Mouse (Mus musculus) stomach, embryonic 16.5 days (tissue): Measurements from ENCODE around the gene Eif3l. TPM values are rescaled to one million over a fixed set of nuclear protein-coding genes. Genes with fewer than 3 reads are reported as not detected.

Experiments
- ATAC-seq: fragments of 200-750 bp; cut with Nextera tagmentation; 2 replicates; pipeline ENCODE4 v1.8.0; 2017; ENCODE audit warnings: moderate number of reproducible peaks, moderate TSS enrichment; ENCODE audit not compliant: insufficient read depth, low FRiP score
- H3K27ac ChIP-seq: fragments of 300-500 bp; sonication (generic); 2 replicates; pipeline ENCODE4 v1.5.1; 2014; ENCODE audit warnings: low read length
- H3K27me3 ChIP-seq: fragments of 300-500 bp; sonication (generic); 2 replicates; pipeline ENCODE4 v1.6.1; 2014; ENCODE audit warnings: low read length, control low read depth, mixed read lengths; ENCODE audit not compliant: control insufficient read depth, insufficient read depth
- H3K36me3 ChIP-seq: fragments of 300-500 bp; sonication (generic); 2 replicates; pipeline ENCODE4 v1.6.1; 2014; ENCODE audit warnings: low read length; ENCODE audit not compliant: control insufficient read depth, insufficient read depth
- H3K4me1 ChIP-seq: fragments of 300-500 bp; sonication (generic); 2 replicates; pipeline ENCODE4 v1.6.1; 2014; ENCODE audit warnings: low read length, control low read depth, mixed read lengths; ENCODE audit not compliant: control insufficient read depth, insufficient read depth
- H3K4me2 ChIP-seq: fragments of 300-500 bp; sonication (generic); 2 replicates; pipeline ENCODE4 v1.6.1; 2014; ENCODE audit warnings: low read depth, low read length, mixed read lengths
- H3K4me3 ChIP-seq: fragments of 300-500 bp; sonication (generic); replicated peaks from 2 replicates; pipeline ENCODE4 v1.5.1; 2014; ENCODE audit warnings: mild to moderate bottlenecking, low read length
- H3K9ac ChIP-seq: fragments of 300-500 bp; sonication (generic); 2 replicates; pipeline ENCODE4 v1.6.1; 2014; ENCODE audit warnings: low read length
- H3K9me3 ChIP-seq: fragments of 300-500 bp; sonication (generic); replicated peaks from 2 replicates; pipeline ENCODE4 v1.6.1; 2016; ENCODE audit warnings: low read length, control low read depth; ENCODE audit not compliant: control insufficient read depth
- WGBS: fragments of 180-500 bp; shearing (Covaris S2); extraction: QIAGEN DNeasy Blood & Tissue Kit; methylation state at CpG from one replicate; pipeline ENCODE4 v1.1.7; 2014; 5-methylcytosine and 5-hydroxymethylcytosine counted together
- polyA plus RNA-seq: library from polyadenylated mRNA; unstranded; fragments of >200 nt; fragmentation: Nextera tagmentation; extraction: Ambion mirVana; gene quantifications from 2 replicates; pipeline ENCODE4 v1.2.1, GENCODE M21; 2015

Eif3l gene
- polyA plus RNA-seq, 1 experiment from 2014 or later, result 208 TPM

- peaks cover 13% of the 10 kb centered on the region for H3K4me1 ChIP-seq
- no peaks in the 10 kb centered on the region for H3K27me3 ChIP-seq
- H3K4me3 ChIP-seq, result no peak overlapping the region
- ATAC-seq, result no peak
- no peak overlapping the region for H3K4me2 ChIP-seq
- no peak overlapping the region for H3K9ac ChIP-seq
- H3K9me3 ChIP-seq, result no peaks in the 10 kb centered on the region
- no peaks in the 10 kb centered on the region for H3K36me3 ChIP-seq
- H3K27ac ChIP-seq, result no peak overlapping the region
Observed at GRCm38 (mm10) chr15:79073752-79074151, 1.2 kb upstream of the Eif3l start.

GRCm38 (mm10) chr15:79074446-79074845, 533 bp upstream of the Eif3l start:
- Histone ChIP-seq H3K9me3 (no peaks in the 10 kb centered on the region), H3K4me3 (peak overlapping the region; percentile 96), H3K27ac (peak overlapping the region; percentile 92), H3K36me3 (0 out of 2 replicates have a peak, but pooled peaks cover under 1% of the 10 kb centered on the region), H3K27me3 (no peaks in the 10 kb centered on the region), H3K4me1 (peaks cover 13% of the 10 kb centered on the region), H3K4me2 (peak overlapping the region; percentile 92), H3K9ac (peak overlapping the region; percentile 92)
- ATAC-seq, result no peak
- 33% methylated on average over 10 of the region's 10 CpGs for WGBS

- WGBS, result 31% methylated on average over 15 of the region's 15 CpGs
- H3K27me3 ChIP-seq, result no peaks in the 10 kb centered on the region
- peak overlapping the region; percentile 96 for H3K4me3 ChIP-seq
- no peaks in the 10 kb centered on the region for H3K9me3 ChIP-seq
- H3K4me1 ChIP-seq, result peaks cover 13% of the 10 kb centered on the region
- H3K36me3 ChIP-seq, result peaks cover 9% of the 10 kb centered on the region
- peak overlapping the region; percentile 92 for H3K4me2 ChIP-seq
- no peak for ATAC-seq
- peak overlapping the region; percentile 92 for H3K9ac ChIP-seq
- peak overlapping the region; percentile 92; the same call in 1 of the 2 replicates for H3K27ac ChIP-seq
Observed at GRCm38 (mm10) chr15:79075658-79076365, 833 bp downstream of the Eif3l start.

GRCm38 (mm10) chr15:79079567-79079966, 4.6 kb downstream of the Eif3l start:
- Histone ChIP-seq H3K9me3 (no peaks in the 10 kb centered on the region), H3K4me1 (peaks cover 9% of the 10 kb centered on the region), H3K4me2 (no peak overlapping the region), H3K4me3 (no peak overlapping the region), H3K27me3 (no peaks in the 10 kb centered on the region), H3K27ac (no peak overlapping the region), H3K9ac (no peak overlapping the region), H3K36me3 (peaks cover 33% of the 10 kb centered on the region)
- no peak for ATAC-seq
- WGBS, result 89% methylated on average over 7 of the region's 7 CpGs

GRCm38 (mm10) chr15:79092284-79092683, 17.3 kb downstream of the Eif3l start:
- Histone ChIP-seq H3K4me3 (no peak overlapping the region), H3K4me2 (no peak overlapping the region), H3K4me1 (peaks cover 12% of the 10 kb centered on the region), H3K27ac (peak overlapping the region; percentile 15; the same call in 1 of the 2 replicates), H3K9me3 (no peaks in the 10 kb centered on the region), H3K9ac (0 out of 2 replicates have a peak overlapping the region, but pooled peaks have one; percentile 2), H3K36me3 (peaks cover 12% of the 10 kb centered on the region), H3K27me3 (no peaks in the 10 kb centered on the region)
- no peak for ATAC-seq
- WGBS, result 77% methylated on average over 6 of the region's 6 CpGs

GRCm38 (mm10) chr15:79093083-79093839, 18.3 kb downstream of the Eif3l start:
- H3K27me3 ChIP-seq, result no peaks in the 10 kb centered on the region
- peaks cover 12% of the 10 kb centered on the region for H3K36me3 ChIP-seq
- H3K4me2 ChIP-seq, result no peak overlapping the region
- H3K4me3 ChIP-seq, result no peak overlapping the region
- H3K27ac ChIP-seq, result peak overlapping the region; percentile 82
- 0 out of 2 replicates have a peak overlapping the region, but pooled peaks have one; percentile 2 for H3K9ac ChIP-seq
- ATAC-seq, result peak; percentile 74
- H3K4me1 ChIP-seq, result peaks cover 22% of the 10 kb centered on the region
- H3K9me3 ChIP-seq, result no peaks in the 10 kb centered on the region
- WGBS, result 48% methylated on average over 7 of the region's 7 CpGs

GRCm38 (mm10) chr15:79095483-79095882, 20.5 kb downstream of the Eif3l start:
- Histone ChIP-seq H3K9me3 (no peaks in the 10 kb centered on the region), H3K4me1 (peaks cover 29% of the 10 kb centered on the region), H3K4me2 (no peak overlapping the region), H3K4me3 (no peak overlapping the region), H3K27me3 (no peaks in the 10 kb centered on the region), H3K36me3 (no peaks in the 10 kb centered on the region), H3K9ac (no peak overlapping the region), H3K27ac (0 out of 2 replicates have a peak overlapping the region, but pooled peaks have one; percentile 95)
- ATAC-seq, result no peak
- WGBS, result 82% methylated on average over 5 of the region's 5 CpGs

GRCm38 (mm10) chr15:79096556-79096955, 21.6 kb downstream of the Eif3l start:
- peak overlapping the region; percentile 95 for H3K27ac ChIP-seq
- ATAC-seq, result no peak
- 0 out of 2 replicates have a peak overlapping the region, but pooled peaks have one; percentile 19 for H3K9ac ChIP-seq
- no peaks in the 10 kb centered on the region for H3K9me3 ChIP-seq
- no peaks in the 10 kb centered on the region for H3K36me3 ChIP-seq
- H3K27me3 ChIP-seq, result no peaks in the 10 kb centered on the region
- H3K4me3 ChIP-seq, result no peak overlapping the region
- peaks cover 36% of the 10 kb centered on the region for H3K4me1 ChIP-seq
- no peak overlapping the region for H3K4me2 ChIP-seq
- WGBS, result 59% methylated on average over 3 of the region's 3 CpGs

- no peaks in the 10 kb centered on the region for H3K36me3 ChIP-seq
- H3K4me3 ChIP-seq, result no peak overlapping the region
- H3K9me3 ChIP-seq, result no peaks in the 10 kb centered on the region
- no peak for ATAC-seq
- peak overlapping the region; percentile 57 for H3K9ac ChIP-seq
- H3K27me3 ChIP-seq, result no peaks in the 10 kb centered on the region
- peaks cover 39% of the 10 kb centered on the region for H3K4me1 ChIP-seq
- peak overlapping the region; percentile 35 for H3K4me2 ChIP-seq
- 15% methylated on average over 2 of the region's 2 CpGs for WGBS
- H3K27ac ChIP-seq, result peak overlapping the region; percentile 95
Observed at GRCm38 (mm10) chr15:79097135-79097534, 22.2 kb downstream of the Eif3l start.
